Mouse (Mus musculus): ENCODE measurements around the gene Otud7b.

- no peak for TF ChIP-seq CTCF (IDR thresholded peaks at IDR 0.05; ENCODE audit: low read depth)
- TF ChIP-seq EP300 (optimal IDR thresholded peaks at IDR 0.05): no peak
Measured at GRCm38 (mm10) chr3:96178902-96179301, 74.6 kb downstream of the Otud7b start.
